Mouse (Mus musculus): ENCODE data around the gene Bcl9. TPM values are rescaled to one million over a fixed set of nuclear protein-coding genes. Genes with fewer than 3 reads are reported as not detected.

Gene Bcl9
- polyA plus RNA-seq, 1 experiment from 2014 or later: 46.2 TPM

- peak overlapping the region; percentile 86 for H3K4me3 ChIP-seq (replicated peaks)
- H3K36me3 ChIP-seq: no peaks in the 10 kb centered on the region
- peak overlapping the region; percentile 79 for H3K4me2 ChIP-seq (replicated peaks)
- peaks cover 12% of the 10 kb centered on the region for H3K4me1 ChIP-seq (replicated peaks)
- no peak for ATAC-seq
- no peak overlapping the region for H3K27ac ChIP-seq
- H3K9me3 ChIP-seq: no peaks in the 10 kb centered on the region
- peak overlapping the region; percentile 80 for H3K9ac ChIP-seq
- 10% methylated on average over 6 of the region's 6 CpGs for WGBS
- H3K27me3 ChIP-seq (replicated peaks): no peaks in the 10 kb centered on the region
Measured at GRCm38 (mm10) chr3:97159509-97159850, 138.2 kb downstream of the Bcl9 start.

- no peaks in the 10 kb centered on the region for H3K27me3 ChIP-seq (replicated peaks)
- H3K9me3 ChIP-seq: no peaks in the 10 kb centered on the region
- H3K36me3 ChIP-seq: no peaks in the 10 kb centered on the region
- H3K4me1 ChIP-seq (replicated peaks): peaks cover 12% of the 10 kb centered on the region
- peak within 1 kb of the TSS; percentile 80 for H3K9ac ChIP-seq
- peak within 1 kb of the TSS; percentile 79 for H3K4me2 ChIP-seq (replicated peaks)
- under 1% methylated on average over 54 of the region's 54 CpGs for WGBS
- ATAC-seq: peak; percentile 96
- peak within 1 kb of the TSS; percentile 86 for H3K4me3 ChIP-seq (replicated peaks)
- H3K27ac ChIP-seq: peak within 1 kb of the TSS; percentile 87
Measured at GRCm38 (mm10) chr3:97158611-97159508, 138.9 kb downstream of the Bcl9 start, which contains the start of gene Acp6. Gene Acp6, plus strand, starts transcription at chr3:97158777.

DNA sequence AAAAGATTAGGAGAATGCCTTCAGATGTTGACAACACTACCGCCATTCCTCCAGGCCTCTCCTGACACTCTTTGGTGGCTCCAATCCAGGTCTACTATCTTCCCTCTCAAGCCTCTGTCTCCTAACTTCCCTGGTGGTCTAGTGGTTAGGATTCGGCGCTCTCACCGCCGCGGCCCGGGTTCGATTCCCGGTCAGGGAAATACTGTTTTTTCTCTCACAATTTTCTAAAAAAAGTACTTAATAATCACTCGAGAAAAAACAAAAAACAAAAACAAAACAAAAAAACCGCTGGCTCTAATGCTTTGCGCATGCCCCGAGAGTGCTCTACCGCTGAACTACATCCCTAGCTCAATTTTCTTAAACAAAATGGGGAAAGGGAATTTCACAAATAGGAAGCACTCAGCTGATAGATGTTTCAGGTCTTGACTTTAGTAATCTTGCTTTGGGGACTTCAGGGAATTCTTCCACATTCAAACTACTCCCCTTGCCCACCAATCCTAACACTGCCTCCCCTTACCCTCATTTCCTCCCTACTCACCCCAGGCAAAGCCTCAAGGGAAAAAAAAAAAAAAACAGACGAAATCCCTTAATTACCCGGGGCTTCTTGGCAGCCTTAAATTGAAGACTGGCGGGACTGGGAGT, 139.6 kb downstream of the Bcl9 start:
- Histone ChIP-seq H3K27ac (peak overlapping the region; percentile 87), H3K4me1 (replicated peaks) (peaks cover 12% of the 10 kb centered on the region), H3K9me3 (no peaks in the 10 kb centered on the region), H3K4me3 (replicated peaks) (peak overlapping the region; percentile 86), H3K36me3 (no peaks in the 10 kb centered on the region), H3K27me3 (replicated peaks) (no peaks in the 10 kb centered on the region), H3K9ac (peak overlapping the region; percentile 47), H3K4me2 (replicated peaks) (peak overlapping the region; percentile 79)
- WGBS: under 1% methylated on average over 17 of the region's 17 CpGs
- ATAC-seq: peak; percentile 63

- H3K4me1 ChIP-seq (replicated peaks): peaks cover 12% of the 10 kb centered on the region
- H3K27me3 ChIP-seq (replicated peaks): no peaks in the 10 kb centered on the region
- no peak overlapping the region for H3K4me2 ChIP-seq (replicated peaks)
- H3K36me3 ChIP-seq: no peaks in the 10 kb centered on the region
- no peak for ATAC-seq
- no peak overlapping the region for H3K9ac ChIP-seq
- H3K27ac ChIP-seq: no peak overlapping the region
- no peaks in the 10 kb centered on the region for H3K9me3 ChIP-seq
- no peak overlapping the region for H3K4me3 ChIP-seq (replicated peaks)
- 76% methylated on average over 1 of the region's 1 CpGs for WGBS
Measured at GRCm38 (mm10) chr3:97157308-97157707, 140.4 kb downstream of the Bcl9 start.

DNA sequence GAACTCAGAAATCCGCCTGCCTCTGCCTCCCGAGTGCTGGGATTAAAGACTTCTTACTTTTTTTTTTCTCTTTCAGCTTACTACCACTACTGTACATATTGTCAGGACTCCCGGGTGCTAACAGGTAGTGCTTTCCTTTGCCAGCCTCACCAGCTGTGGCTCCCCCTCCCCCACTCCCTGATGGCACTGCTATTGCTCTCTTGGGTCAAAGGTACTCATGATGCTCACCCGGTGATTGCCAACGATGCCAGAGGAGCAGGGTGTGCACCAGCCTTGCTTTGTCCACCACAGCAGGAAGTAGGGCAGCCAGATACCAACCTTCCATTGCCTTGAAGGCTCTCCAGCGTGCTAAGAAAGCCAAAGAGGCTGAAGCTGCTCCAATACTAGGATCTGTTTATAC, 141.3 kb downstream of the Bcl9 start:
- H3K4me2 ChIP-seq (replicated peaks): no peak overlapping the region
- H3K27ac ChIP-seq: no peak overlapping the region
- no peaks in the 10 kb centered on the region for H3K27me3 ChIP-seq (replicated peaks)
- no peaks in the 10 kb centered on the region for H3K9me3 ChIP-seq
- H3K9ac ChIP-seq: no peak overlapping the region
- 92% methylated on average over 6 of the region's 6 CpGs for WGBS
- H3K4me1 ChIP-seq (replicated peaks): peaks cover 12% of the 10 kb centered on the region
- no peak overlapping the region for H3K4me3 ChIP-seq (replicated peaks)
- no peaks in the 10 kb centered on the region for H3K36me3 ChIP-seq
- ATAC-seq: no peak

Other genes with a start within 250 kb of the Bcl9 start
- gene Acp6, start 139.1 kb downstream of the Bcl9 start, polyA plus RNA-seq (2015; fragmentation: Nextera tagmentation; extraction: Ambion mirVana): 49.7 and 50.1 TPM in 2 replicates
- gene Olfr1402, start 124.1 kb upstream of the Bcl9 start, polyA plus RNA-seq (2015; fragmentation: Nextera tagmentation; extraction: Ambion mirVana): not detected in 2 replicates